Mouse (Mus musculus): Measurements from ENCODE around the gene 9530002B09Rik.

Gene 9530002B09Rik

GRCm38 (mm10) chr4:122688975-122689374 is at the start of gene 9530002B09Rik:
9530002B09Rik (plus strand) TSS chr4:122689275.
- no peak for DNase-seq (ENCODE audit: low spot score in 2 of 2)
